Mouse (Mus musculus): ENCODE data around the gene Mtrr.

GRCm38 (mm10) chr13:68607652-68608405, 25.9 kb upstream of the Mtrr start:
- no peak for TF ChIP-seq CTCF (IDR thresholded peaks at IDR 0.05; ENCODE audit: low read depth, low read length)
- TF ChIP-seq POLR2A (IDR thresholded peaks at IDR 0.05; ENCODE audit: borderline replicate concordance, low read depth, low read length) = no peak

Data from bone marrow macrophage, adult 2 months (primary cell).